Mouse (Mus musculus) cortical plate, adult 2 months (tissue): ENCODE results near the gene Spcs2. TPM values are rescaled to one million over a fixed set of nuclear protein-coding genes. Genes with fewer than 3 reads are reported as not detected.
A peak's percentile ranks its signal among the peaks of the same experiment; 100 is the strongest.

Experiments used
- H3K27ac ChIP-seq: fragments of 200-500 bp; 2 replicates; pipeline ENCODE4 v1.5.1; 2012; ENCODE audit warnings: low read length, control low read depth, inconsistent platforms; ENCODE audit not compliant: insufficient read depth
- H3K4me1 ChIP-seq: fragments of 200-500 bp; 2 replicates; pipeline ENCODE4 v1.6.1; 2011; ENCODE audit warnings: low read length; ENCODE audit not compliant: control insufficient read depth, insufficient read depth
- H3K4me3 ChIP-seq: fragments of 200-500 bp; 2 replicates; pipeline ENCODE4 v1.5.1; 2011; ENCODE audit warnings: mild to moderate bottlenecking, low read length, control low read depth; ENCODE audit not compliant: insufficient read depth
- CTCF ChIP-seq: fragments of 200-500 bp; IDR thresholded peaks from 2 replicates; pipeline ENCODE4 v1.5.1; 2011; ENCODE audit warnings: mild to moderate bottlenecking, control low read depth, low read length; ENCODE audit not compliant: insufficient read depth; ENCODE audit errors: extremely low read depth
- POLR2A ChIP-seq: fragments of 200-500 bp; IDR thresholded peaks from 2 replicates; pipeline ENCODE4 v1.6.1; 2011; ENCODE audit warnings: mild to moderate bottlenecking, low read length, control low read depth; ENCODE audit not compliant: insufficient read depth; ENCODE audit errors: extremely low read depth
- polyA plus RNA-seq: library from polyadenylated mRNA; depleted of rRNA; stranded (reverse); fragments of >200 nt; gene quantifications from 2 replicates; pipeline ENCODE4 v1.2.3, GENCODE M21; 2012

The Spcs2 gene
- polyA plus RNA-seq, 1 experiment, result 65.2 TPM

GRCm38 (mm10) chr7:99892351-99892750 is 29.1 kb upstream of the Spcs2 start:
- Histone ChIP-seq H3K4me1 (no peaks in the 10 kb centered on the region; the same call in 1 of the 2 replicates), H3K4me3 (no peak overlapping the region), H3K27ac (no peak overlapping the region)
- no peak for TF ChIP-seq CTCF
- no peak for TF ChIP-seq POLR2A

- no peaks in the 10 kb centered on the region; the same call in 1 of the 2 replicates for H3K4me1 ChIP-seq
- no peak overlapping the region for H3K4me3 ChIP-seq
- H3K27ac ChIP-seq, result no peak overlapping the region
- no peak for TF ChIP-seq POLR2A
- no peak for TF ChIP-seq CTCF
Observed at GRCm38 (mm10) chr7:99891471-99891870, 28.2 kb upstream of the Spcs2 start.

GRCm38 (mm10) chr7:99890168-99890755 is 27.0 kb upstream of the Spcs2 start:
- Histone ChIP-seq H3K4me1 (peaks cover 2% of the 10 kb centered on the region; the same call in 1 of the 2 replicates), H3K27ac (no peak overlapping the region), H3K4me3 (no peak overlapping the region)
- TF ChIP-seq CTCF (no peak), POLR2A (no peak)

- TF ChIP-seq POLR2A (no peak), CTCF (no peak)
- H3K4me3 ChIP-seq, result no peak overlapping the region
- no peak overlapping the region for H3K27ac ChIP-seq
- peaks cover 2% of the 10 kb centered on the region; the same call in 1 of the 2 replicates for H3K4me1 ChIP-seq
Observed at GRCm38 (mm10) chr7:99889175-99889880, 26.1 kb upstream of the Spcs2 start.

- peaks cover 2% of the 10 kb centered on the region; the same call in 1 of the 2 replicates for H3K4me1 ChIP-seq
- no peak overlapping the region for H3K27ac ChIP-seq
- no peak overlapping the region for H3K4me3 ChIP-seq
- TF ChIP-seq CTCF (no peak), POLR2A (no peak)
Observed at GRCm38 (mm10) chr7:99887743-99888142, 24.5 kb upstream of the Spcs2 start.

- H3K4me1 ChIP-seq, result peaks cover 2% of the 10 kb centered on the region; the same call in 1 of the 2 replicates
- no peak overlapping the region for H3K4me3 ChIP-seq
- no peak overlapping the region for H3K27ac ChIP-seq
- TF ChIP-seq CTCF, result no peak
Observed at GRCm38 (mm10) chr7:99887230-99887735, 24.0 kb upstream of the Spcs2 start.

- no peak overlapping the region for H3K4me3 ChIP-seq
- H3K4me1 ChIP-seq, result peaks cover 2% of the 10 kb centered on the region; the same call in 1 of the 2 replicates
- TF ChIP-seq POLR2A (no peak), CTCF (no peak)
- H3K27ac ChIP-seq, result no peak overlapping the region
Observed at GRCm38 (mm10) chr7:99878254-99878653, 15.0 kb upstream of the Spcs2 start.

- no peak for TF ChIP-seq POLR2A
- peak; percentile 94 for TF ChIP-seq CTCF
- peaks cover 2% of the 10 kb centered on the region; the same call in 1 of the 2 replicates for H3K4me1 ChIP-seq
- H3K27ac ChIP-seq, result no peak overlapping the region
- no peak overlapping the region for H3K4me3 ChIP-seq
Observed at GRCm38 (mm10) chr7:99876345-99876744, 13.1 kb upstream of the Spcs2 start.

- no peak overlapping the region for H3K27ac ChIP-seq
- H3K4me3 ChIP-seq, result no peak overlapping the region
- peaks cover 2% of the 10 kb centered on the region; the same call in 1 of the 2 replicates for H3K4me1 ChIP-seq
- TF ChIP-seq POLR2A (no peak), CTCF (no peak)
Observed at GRCm38 (mm10) chr7:99875891-99876290, 12.6 kb upstream of the Spcs2 start.

GRCm38 (mm10) chr7:99873965-99874364 is 10.7 kb upstream of the Spcs2 start:
- no peak overlapping the region for H3K4me3 ChIP-seq
- H3K27ac ChIP-seq, result no peak overlapping the region
- peaks cover 2% of the 10 kb centered on the region; the same call in 1 of the 2 replicates for H3K4me1 ChIP-seq
- no peak for TF ChIP-seq CTCF
- no peak for TF ChIP-seq POLR2A
